Mouse (Mus musculus) heart, postnatal 14 days (tissue): ENCODE measurements at regions not wholly inside any gene's neighbourhood (a gene's known extent, or its start where the extent isn't known, plus 50 kb on each side); places are given as distances from the start of the nearest gene placed in this dataset.

Source experiments
- DNase-seq, 2 experiments: peaks; one replicate each; pipeline ENCODE4 v3.0.0; 2021 to 2022
- intact Hi-C: fragments of 180-260 bp; cut with DNase I; formaldehyde crosslinking; loops from one replicate; pipeline ENCODE4 v1.15.1; 2025

DNA sequence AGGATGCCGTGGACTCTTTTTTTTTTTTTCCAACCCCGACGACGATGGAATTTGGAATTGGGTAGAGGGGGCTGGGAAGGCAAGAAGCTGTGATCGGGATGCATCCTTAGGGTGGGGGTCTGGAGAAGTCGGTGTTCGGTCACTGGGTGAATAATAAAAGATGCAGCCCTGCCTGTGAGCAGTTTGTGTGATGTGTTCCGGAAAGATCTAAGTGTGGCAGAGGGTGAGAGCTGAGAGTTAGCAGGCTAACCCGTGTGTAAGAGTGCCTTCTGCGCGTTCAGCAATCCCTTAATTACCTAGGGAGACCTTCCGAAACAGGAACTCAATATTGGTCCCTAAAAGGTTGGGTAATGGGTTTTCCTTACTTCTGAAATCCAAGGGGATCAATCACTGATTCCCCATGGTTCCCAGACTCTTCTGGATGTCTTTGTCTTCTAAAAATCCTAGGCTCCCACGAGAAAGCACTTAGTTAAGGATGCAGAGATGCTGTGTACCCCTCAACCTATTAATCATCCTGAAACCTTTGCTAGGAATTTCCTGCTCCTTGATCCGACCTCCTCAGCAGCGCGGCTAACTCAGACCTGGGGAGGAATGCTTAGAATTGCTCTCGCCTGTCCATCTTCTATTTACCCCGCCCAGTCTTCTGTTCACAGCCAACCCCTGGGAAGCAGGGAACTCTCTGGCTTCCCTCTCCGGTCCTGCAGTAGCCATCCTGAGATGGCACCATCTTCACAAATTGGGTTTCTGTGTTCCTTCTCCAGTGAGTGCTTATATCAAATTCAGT is 87.0 kb upstream of the Sertad2 start:
- intact Hi-C loops = loop anchor here (2.0 to 10.0 kb wide), 6 partner anchors 86 to 719 kb away; partner anchors contain the start of gene Sertad2
- DNase-seq = peak in 1 of 2 experiments; percentile 30

GRCm38 (mm10) chr11:20459140-20459539 is 83.9 kb upstream of the Sertad2 start:
- DNase-seq = no peak
- intact Hi-C loops = loop anchor here (5.0 to 10.0 kb wide), 3 partner anchors 83 to 716 kb away; partner anchors contain the start of gene Sertad2

- DNase-seq = no peak
- intact Hi-C loops = no loop called here
Observed at GRCm38 (mm10) chr11:20460501-20460921, 82.5 kb upstream of the Sertad2 start.

GRCm38 (mm10) chr11:20462076-20462475 is 81.0 kb upstream of the Sertad2 start:
- intact Hi-C loops = no loop called here
- no peak for DNase-seq

DNA sequence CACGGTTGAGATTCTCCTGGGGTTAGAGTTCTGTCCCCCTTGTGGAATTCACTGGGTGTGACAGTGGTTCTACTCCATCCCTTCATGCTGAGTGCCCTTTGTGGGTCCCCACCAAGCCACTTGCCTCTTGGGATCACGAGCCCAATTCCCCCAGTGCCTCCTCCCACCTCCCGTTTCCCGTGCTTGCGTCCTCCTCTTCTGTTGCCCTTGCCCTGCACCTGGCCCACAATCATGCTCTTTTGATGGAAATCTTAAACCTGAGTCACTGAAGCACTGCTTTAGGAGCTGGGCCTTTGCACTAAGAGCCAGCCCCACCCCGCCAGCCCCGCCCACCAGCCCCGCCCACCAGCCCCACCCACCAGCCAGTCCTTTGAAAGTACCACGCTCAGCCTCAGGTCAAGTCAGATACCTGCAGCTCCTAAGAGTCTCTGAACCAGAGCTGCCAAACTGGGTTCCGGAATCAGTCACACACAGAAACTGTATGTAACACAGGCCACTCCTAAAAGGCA is 79.8 kb upstream of the Sertad2 start:
- intact Hi-C loops = no loop called here
- DNase-seq = no peak

DNA sequence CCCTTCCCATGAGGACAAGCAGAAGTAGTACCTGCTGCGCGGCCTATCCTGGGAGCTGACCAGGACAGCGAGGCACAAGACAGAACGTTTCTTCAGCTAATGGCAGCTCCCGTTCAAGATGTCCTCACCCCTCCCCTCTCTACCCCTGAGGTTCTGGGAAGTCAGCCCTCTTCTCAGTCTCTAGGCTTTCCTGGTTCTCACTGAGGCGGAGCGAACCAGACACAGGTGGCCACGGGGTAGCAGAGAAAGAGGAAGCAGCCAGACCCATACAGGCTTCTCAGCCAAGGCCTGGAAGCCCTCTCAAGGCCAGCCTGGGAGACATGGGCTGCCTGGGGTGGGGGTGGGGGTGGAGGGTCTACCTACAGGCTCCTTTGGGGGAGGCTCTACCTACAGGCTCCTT is 78.5 kb upstream of the Sertad2 start:
- intact Hi-C loops = no loop called here
- no peak for DNase-seq

- intact Hi-C loops = no loop called here
- DNase-seq = no peak
Observed at GRCm38 (mm10) chr11:20466591-20466990, 76.5 kb upstream of the Sertad2 start.

GRCm38 (mm10) chr11:20468319-20469018 is 74.6 kb upstream of the Sertad2 start:
- DNase-seq = no peak

DNA sequence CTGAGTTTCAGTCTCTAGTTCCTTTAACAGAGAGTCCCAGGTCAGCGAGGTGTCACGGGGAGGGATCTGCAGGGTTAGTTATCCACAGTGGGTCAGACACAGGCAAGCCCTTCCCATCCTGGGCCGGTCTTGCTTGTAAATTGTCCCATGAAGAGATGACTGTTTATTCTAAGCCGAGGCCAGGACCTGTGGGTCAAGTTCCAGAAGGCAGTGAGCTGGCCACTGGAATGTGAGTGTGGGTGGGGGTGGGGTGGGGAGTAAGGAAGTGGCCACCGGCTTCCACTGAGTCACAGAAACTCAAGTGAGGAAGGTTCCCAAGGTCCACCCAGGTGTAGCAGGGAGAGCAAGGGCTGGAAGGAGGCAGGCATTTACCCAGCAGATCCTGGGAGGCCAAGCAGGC is 73.7 kb upstream of the Sertad2 start:
- intact Hi-C loops = no loop called here
- DNase-seq = no peak

More at GRCm38 (mm10) chr11:20468319-20469018, 74.6 kb upstream of the Sertad2 start:
- intact Hi-C loops = no loop called here

- no peak for DNase-seq
- intact Hi-C loops = no loop called here
Observed at GRCm38 (mm10) chr11:20470396-20470795, 72.7 kb upstream of the Sertad2 start.

GRCm38 (mm10) chr11:20472336-20472735 is 70.7 kb upstream of the Sertad2 start:
- DNase-seq = no peak
- intact Hi-C loops = no loop called here

DNA sequence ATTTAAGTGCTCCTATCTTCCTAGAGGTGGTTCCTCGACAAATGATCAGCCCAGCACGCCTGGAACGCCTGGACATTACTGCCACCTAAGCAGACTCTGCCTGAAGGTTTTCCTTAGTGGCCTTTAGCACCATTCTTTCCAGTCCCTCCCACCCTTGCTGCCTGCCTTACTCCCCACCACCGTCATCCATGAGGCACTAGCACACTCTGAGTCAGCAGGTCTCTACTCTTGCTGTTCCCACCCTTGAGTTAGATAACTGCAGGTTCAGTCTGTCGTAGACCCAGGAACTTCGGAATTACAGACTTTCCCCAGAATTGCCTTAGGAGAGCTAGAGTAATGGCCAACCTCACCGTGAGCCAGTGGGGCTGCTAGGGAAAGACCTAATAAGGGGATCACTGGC is 67.4 kb upstream of the Sertad2 start:
- intact Hi-C loops = loop anchor here (2.0 to 5.0 kb wide), 2 partner anchors 67 to 163 kb away; partner anchors contain the start of gene Sertad2
- DNase-seq = no peak

- intact Hi-C loops = loop anchor here (2.0 to 5.0 kb wide), 2 partner anchors 66 to 162 kb away; partner anchors contain the start of gene Sertad2
- DNase-seq = no peak
Observed at GRCm38 (mm10) chr11:20476494-20476893, 66.6 kb upstream of the Sertad2 start.

DNA sequence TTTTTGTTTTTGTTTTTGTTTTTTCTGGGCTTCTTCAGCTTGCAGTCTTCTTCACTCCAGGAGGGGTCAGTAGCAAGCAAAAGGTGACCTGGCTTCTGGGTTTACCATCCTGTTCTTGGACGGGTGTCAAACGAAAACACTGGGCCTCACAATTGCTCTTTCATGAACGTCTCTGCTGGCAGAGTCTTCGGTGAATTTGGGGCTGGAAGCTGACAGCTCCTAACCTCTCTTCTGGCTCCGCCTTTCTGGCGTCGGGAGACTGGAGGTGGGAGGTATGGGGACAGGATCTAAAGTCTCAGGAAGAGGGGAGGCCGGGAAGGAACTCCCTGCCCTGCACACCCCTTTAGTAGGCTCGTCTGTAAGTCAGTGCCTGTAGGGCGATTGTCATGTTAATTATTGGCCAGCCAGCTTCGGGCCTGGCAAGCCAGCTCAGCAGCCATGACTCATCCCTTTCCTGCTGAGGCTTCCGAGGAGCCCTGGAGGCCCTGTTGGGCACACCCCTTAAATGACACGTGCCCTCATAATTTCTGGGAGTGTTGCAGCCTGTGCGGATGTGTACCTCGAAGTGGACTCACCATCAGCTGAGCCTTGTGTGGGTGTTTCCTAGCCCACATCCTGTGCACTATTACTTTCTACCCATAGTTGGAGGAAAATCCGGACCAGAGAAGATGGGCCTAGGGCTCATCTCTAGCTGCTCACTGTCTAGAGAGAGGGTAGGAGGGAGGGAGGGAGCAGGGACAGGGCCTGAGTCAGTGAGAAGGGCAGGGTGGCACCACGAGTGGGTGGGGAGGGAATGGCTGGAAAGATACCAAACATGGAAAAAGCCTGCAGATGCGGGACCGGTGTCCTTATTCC is 65.6 kb upstream of the Sertad2 start:
- intact Hi-C loops = loop anchor here (2.0 to 5.0 kb wide), 2 partner anchors 65 to 161 kb away; partner anchors contain the start of gene Sertad2
- DNase-seq = peak; percentile 47 to 64

DNA sequence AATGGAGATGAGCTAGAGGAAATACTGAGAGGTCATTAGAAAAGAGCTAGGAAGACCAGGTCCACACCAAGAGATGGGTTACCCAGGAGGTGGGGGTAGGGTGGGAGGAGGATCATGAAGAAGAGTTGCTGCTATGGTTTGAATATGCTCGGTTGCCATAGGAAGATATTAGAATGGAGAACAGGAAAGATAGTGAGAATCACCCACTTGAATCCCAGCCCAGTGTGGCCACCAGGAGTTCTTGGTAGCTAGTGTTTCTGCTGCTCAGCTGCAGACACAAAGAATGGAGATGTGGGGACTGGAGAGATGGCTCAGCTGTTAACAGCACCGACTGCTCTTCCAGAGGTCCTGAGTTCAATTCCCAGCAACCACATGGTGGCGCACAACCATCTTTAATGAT is 62.4 kb upstream of the Sertad2 start:
- intact Hi-C loops = no loop called here
- no peak for DNase-seq

DNA sequence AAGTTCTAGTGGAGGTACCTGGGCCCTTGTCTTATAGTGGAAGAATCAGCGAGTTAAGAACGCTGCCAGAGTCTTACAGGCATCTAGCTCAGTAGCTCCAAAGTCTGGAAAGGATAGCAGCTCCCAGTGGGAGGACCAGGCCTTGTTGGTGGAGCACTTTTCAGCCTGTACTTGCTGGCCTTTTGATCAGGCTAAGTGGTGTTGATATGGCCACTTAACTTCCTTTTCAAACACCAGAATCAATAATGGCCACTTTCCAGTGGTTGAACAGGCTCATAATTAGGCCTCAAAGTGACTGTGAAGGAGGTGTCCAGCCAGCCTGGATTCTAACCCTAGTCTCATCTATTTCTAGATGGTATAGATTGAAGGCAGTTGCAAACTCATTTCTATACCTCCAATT is 57.7 kb upstream of the Sertad2 start:
- DNase-seq = no peak
- intact Hi-C loops = no loop called here
